Mouse (Mus musculus): Measurements from ENCODE around the gene Crip1. TPM values are rescaled to one million over a fixed set of nuclear protein-coding genes. Genes with fewer than 3 reads are reported as not detected.
A peak's percentile ranks its signal among the peaks of the same experiment; 100 is the strongest.

Gene Crip1
- total RNA-seq, 1 experiment from 2014 or later, result 222 TPM

DNA sequence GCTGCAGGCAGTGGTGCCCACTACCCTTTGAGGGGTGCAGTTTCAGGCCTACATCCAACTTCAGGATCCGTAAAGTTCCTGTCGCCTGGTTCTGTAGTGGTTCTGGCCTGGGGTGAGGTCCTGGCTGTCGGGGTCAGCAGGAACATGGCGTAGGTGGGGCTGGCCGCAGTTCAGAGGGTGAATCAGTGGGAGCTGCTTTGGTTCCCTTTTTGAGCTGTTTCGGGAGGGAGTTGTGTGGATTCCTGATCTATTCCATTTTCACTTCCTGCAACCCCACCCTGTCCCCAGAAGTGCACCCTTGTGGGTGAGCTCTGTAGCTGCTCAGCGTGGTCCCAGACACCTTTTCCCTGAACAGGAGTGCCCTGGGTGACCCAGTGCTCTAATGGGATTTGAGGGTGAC lies 7.9 kb downstream of the Crip1 start:
- no peak for ATAC-seq (replicated peaks in 1 of 2; ENCODE audit: insufficient read depth in 1 of 2, low FRiP score in 2 of 2, low TSS enrichment in 1 of 2, low read depth in 1 of 2, poor library complexity in 2 of 2, severe bottlenecking in 2 of 2)

DNA sequence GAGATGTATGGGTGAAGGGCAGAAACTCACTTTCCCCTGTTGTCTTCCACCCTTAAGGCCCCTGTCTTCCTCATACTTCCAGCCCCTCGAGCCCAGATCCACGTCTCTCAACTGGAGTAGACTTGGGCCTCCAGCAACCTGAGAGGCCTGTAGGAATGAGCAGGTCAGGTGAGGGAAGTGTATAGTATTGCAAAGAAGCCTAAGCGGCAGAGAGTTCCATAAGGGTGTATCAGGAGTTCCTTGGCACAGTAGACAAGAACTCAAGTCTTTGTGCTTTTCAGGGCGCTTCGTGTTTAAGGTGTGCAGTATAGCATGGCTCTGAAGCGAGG lies 8.6 kb downstream of the Crip1 start:
- ATAC-seq (replicated peaks in 1 of 2; ENCODE audit: insufficient read depth in 1 of 2, low FRiP score in 2 of 2, low TSS enrichment in 1 of 2, low read depth in 1 of 2, poor library complexity in 2 of 2, severe bottlenecking in 2 of 2), result no peak

DNA sequence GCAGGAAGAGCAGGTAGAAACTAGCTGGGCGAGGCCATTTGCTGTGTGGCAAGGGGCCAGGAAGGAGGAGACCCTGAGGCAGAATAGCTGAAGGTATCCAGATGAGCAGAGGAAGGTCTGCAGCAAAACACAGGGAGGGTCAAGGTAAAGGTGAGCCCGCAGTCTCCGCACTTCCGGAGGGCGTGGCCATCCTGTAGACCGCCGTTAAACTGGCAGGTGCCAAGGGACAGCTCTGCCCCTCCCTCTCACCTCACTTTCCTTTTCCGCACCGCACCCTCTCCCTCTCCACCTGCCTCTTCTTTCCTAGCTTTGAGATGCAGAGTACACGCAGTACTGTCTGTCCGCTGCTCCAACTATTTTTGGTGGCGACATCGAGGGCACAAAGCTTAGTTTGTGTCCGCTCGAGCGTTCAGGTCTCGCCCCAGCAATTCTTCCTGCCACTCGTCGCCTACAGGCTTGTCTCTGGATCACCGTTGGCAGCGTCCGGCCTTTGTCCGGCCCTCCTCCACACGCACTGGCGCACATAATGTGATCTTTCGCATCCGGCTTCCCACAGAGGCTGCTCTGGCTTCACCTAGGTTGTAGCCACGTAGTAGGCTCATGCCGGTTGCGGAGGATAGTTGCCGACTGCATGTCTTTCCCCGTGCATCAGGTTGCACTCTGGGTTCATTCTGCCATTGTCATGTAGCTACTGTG lies 9.1 kb downstream of the Crip1 start:
- peak in 1 of 2 experiments; percentile 3; a peak in 1 of 4 replicates for ATAC-seq (replicated peaks in 1 of 2; ENCODE audit: insufficient read depth in 1 of 2, low FRiP score in 2 of 2, low TSS enrichment in 1 of 2, low read depth in 1 of 2, poor library complexity in 2 of 2, severe bottlenecking in 2 of 2)

DNA sequence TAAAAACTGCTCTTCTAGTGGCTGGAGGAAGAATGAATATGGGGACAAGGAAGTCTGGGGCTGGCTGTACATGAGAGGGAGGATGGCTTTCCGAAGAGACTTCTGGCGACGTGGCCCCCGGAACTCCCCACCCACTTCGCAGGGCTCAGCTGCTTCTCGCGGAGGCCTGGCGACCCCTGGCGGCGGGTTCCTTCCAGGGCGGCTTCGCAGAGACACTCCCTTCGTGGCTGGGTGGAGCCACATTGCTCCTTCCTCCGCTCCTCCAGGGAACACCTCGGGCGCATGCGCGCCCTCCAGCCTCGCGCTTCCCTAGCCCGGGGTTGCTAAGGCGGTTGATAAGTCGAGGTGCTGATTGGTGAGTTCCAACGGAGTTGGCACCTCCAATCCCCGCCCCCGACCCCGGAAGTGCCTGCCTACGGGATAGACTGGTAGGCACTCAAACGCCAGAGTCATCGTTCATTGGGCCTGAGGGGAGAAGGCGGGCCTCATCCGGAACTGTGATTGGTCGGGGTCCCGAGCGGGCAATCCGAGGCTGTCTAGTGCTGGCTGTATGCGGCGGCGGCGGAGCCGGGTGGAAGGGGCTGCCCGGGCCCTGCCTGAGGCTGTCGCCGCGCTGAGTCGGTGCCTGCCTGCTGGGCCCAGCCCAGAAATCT lies 9.9 kb downstream of the Crip1 start, which contains the start of gene Tedc1:
Tedc1 (plus strand) TSS at position 535 of the 653 bp plus-strand sequence.
- peak; percentile 88 to 91 for ATAC-seq (replicated peaks in 1 of 2; ENCODE audit: insufficient read depth in 1 of 2, low FRiP score in 2 of 2, low TSS enrichment in 1 of 2, low read depth in 1 of 2, poor library complexity in 2 of 2, severe bottlenecking in 2 of 2)

DNA sequence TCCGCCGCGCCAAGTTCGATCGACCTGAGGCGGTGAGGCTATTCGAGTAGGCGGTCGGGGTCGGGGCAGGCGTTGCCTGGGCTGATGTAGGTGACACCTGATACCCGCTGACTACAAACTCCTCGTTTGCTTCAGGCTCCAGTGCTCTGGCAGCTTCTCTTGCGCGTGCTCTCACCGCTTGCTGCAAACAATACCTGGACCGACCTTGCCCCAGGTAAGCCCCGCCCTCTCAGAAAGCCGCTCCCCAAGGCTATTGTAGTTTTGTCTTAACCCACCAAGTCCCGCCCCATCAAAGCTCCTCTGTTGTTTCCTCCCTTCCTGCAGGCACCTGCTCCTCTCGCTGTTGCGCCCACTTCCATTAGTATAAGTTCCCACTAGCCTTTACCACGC lies 10.4 kb downstream of the Crip1 start:
- no peak for ATAC-seq (replicated peaks in 1 of 2; ENCODE audit: insufficient read depth in 1 of 2, low FRiP score in 2 of 2, low TSS enrichment in 1 of 2, low read depth in 1 of 2, poor library complexity in 2 of 2, severe bottlenecking in 2 of 2)

DNA sequence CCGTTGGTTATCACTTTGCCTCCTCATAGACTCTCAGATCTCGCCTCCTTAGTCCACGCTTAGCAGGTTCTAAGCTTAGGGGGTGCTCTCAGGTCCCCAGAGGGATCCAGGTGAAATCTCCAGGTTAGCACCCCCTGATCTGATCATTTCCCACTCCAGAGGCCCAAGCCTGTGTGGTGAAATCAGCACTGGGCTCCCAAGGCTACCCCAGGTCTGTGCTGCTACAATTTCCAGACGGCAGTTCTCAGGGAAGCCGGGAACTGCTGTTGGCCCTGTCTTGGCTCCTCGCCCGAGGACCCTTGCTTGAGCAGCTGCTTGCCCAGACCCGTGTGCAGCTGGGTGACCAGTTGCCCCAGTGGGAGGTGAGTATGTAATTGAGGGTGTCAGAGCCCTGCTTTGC lies 10.9 kb downstream of the Crip1 start:
- ATAC-seq (replicated peaks in 1 of 2; ENCODE audit: insufficient read depth in 1 of 2, low FRiP score in 2 of 2, low TSS enrichment in 1 of 2, low read depth in 1 of 2, poor library complexity in 2 of 2, severe bottlenecking in 2 of 2), result no peak

DNA sequence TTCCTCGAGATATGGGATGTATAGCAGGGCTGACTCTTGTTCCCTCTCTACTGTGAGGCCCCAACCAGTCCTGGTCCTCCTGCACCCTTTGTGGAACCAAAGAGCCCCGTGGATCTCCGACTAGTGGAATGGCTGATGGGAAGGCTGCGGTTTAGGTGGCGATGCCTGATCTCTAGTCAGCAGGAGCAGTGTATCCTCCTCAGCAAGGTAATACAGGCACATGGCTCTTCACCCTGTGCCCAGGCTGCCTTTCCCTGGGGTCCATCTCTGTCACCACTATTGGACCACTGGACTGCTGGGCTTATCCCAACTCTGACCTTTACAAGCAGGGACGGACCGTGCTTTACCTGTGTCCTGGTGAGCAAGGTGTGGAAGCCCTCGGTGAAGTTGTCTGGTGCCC lies 11.4 kb downstream of the Crip1 start:
- no peak for ATAC-seq (replicated peaks in 1 of 2; ENCODE audit: insufficient read depth in 1 of 2, low FRiP score in 2 of 2, low TSS enrichment in 1 of 2, low read depth in 1 of 2, poor library complexity in 2 of 2, severe bottlenecking in 2 of 2)

DNA sequence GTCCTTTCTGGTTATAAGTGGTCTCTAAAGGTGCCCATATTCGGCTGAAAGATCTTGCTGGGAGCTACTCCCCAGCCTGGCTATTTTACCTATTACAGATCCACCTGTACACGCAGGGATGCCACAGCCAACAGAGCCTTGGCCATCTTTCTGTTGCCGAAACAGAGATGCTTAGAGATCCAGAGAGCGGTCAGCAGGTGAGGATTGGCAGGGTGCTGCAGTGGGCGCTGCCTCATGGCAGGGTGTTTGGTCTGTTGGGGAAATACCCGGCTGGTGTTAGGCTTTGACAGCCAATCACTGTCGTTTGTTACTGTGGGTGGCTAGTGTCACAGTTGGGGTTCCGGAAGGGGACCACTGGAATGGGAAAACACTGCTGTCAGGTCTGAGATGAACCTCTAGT lies 11.9 kb downstream of the Crip1 start:
- ATAC-seq (replicated peaks in 1 of 2; ENCODE audit: insufficient read depth in 1 of 2, low FRiP score in 2 of 2, low TSS enrichment in 1 of 2, low read depth in 1 of 2, poor library complexity in 2 of 2, severe bottlenecking in 2 of 2), result no peak

DNA sequence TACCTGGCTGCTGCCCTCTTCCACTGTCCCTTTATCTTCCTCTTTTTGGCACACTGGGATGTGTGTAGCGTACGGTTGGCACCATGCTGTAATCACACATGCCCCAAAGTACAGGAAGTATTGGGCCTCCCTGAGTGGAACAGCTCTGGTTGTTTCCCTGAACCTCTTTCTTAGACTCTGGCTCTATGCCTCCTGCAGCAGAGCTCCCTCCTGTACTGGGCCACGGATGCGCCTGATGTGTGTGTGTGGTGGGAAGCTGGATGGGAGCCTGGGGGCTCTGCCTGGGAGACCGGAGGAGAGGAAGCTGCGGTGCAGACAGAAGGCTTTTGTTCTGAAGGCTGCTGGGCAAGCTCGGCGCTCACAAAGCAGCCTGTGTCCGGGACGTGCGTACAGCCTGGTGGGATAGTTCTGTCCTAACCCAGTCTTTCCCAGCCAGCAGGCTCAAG lies 17.5 kb downstream of the Crip1 start:
- peak; percentile 9 to 35; a peak in 2 of 4 replicates for ATAC-seq (replicated peaks in 1 of 2; ENCODE audit: insufficient read depth in 1 of 2, low FRiP score in 2 of 2, low TSS enrichment in 1 of 2, low read depth in 1 of 2, poor library complexity in 2 of 2, severe bottlenecking in 2 of 2)

DNA sequence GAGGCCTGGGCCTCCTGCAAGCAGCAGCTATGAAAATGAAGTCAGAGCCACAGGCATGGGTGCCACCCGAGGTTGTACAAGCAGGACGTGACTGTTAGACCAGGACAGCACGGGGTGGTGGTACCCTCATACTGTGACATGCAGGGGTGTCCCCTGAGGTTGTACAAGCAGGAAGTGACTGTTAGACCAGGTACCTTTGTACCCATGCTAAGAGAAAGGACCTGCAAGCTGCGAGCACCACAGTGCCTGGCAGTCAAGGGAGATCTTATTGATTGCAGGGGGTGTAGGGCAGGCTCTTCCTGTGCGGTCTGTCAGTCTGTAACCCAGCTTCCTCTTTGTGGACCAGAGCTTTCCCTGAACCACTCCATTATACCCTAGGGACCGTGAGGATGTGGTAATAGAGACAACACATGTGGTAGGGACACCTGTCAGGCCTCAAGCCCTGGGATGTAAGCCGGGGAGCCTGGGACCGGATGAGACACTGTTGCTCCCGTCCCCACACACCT lies 22.0 kb downstream of the Crip1 start:
- ATAC-seq (replicated peaks in 1 of 2; ENCODE audit: insufficient read depth in 1 of 2, low FRiP score in 2 of 2, low TSS enrichment in 1 of 2, low read depth in 1 of 2, poor library complexity in 2 of 2, severe bottlenecking in 2 of 2), result peak; percentile 93 to 97

DNA sequence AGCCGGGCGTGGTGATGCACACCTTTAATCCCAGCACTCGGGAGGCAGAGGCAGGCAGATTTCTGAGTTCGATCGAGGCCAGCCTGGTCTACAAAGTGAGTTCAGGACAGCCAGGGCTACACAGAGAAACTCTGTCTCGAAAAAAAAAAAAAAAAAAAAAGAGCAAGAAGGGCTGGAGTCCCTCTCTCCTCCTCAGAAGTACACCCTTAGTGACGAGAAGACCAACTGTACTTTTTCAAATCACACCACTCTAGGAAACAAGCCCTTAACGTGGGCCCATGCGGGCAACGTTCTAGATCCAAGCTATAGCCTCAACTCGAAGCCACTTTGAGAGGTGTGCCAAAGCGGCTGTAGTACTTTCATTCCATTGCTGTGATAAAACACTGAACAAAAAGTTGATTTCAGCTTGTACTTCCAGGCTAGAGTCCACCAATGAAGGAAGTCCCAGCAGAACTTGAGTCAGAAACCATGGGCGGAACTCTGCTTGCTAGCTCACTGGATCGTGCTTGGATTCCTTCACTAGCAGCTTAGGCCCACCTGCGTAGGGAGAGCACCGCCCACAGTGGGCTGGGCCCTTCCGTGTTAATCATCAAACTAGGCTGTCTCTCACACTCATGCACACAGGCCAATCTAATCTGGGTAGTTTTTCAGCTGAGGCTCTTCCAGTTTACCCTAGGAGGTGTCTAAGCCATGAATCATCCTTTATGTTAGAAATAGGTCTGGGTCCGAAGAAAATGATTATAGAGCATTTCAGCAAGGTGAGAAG lies 31.0 kb downstream of the Crip1 start:
- ATAC-seq (replicated peaks in 1 of 2; ENCODE audit: insufficient read depth in 1 of 2, low FRiP score in 2 of 2, low TSS enrichment in 1 of 2, low read depth in 1 of 2, poor library complexity in 2 of 2, severe bottlenecking in 2 of 2), result no peak

DNA sequence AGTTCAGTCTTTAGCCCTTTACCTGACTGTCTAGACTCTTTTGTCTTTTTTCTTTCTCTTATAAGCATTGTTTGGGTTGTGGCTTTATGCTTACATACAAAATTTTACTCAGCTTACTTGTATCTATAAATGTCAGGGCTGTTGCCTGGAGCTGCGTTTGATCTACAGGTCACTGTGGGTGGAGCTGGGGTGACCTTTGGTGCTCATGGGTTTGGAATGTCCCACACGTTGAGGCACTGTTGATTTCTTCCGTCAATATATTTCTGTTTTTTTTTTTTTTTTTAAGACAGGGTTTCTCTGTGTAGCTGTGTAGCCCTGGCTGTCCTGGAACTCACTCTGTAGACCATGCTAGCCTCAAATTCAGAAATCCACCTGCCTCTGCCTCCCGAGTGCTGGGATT lies 34.9 kb downstream of the Crip1 start:
- ATAC-seq (replicated peaks in 1 of 2; ENCODE audit: insufficient read depth in 1 of 2, low FRiP score in 2 of 2, low TSS enrichment in 1 of 2, low read depth in 1 of 2, poor library complexity in 2 of 2, severe bottlenecking in 2 of 2), result no peak

DNA sequence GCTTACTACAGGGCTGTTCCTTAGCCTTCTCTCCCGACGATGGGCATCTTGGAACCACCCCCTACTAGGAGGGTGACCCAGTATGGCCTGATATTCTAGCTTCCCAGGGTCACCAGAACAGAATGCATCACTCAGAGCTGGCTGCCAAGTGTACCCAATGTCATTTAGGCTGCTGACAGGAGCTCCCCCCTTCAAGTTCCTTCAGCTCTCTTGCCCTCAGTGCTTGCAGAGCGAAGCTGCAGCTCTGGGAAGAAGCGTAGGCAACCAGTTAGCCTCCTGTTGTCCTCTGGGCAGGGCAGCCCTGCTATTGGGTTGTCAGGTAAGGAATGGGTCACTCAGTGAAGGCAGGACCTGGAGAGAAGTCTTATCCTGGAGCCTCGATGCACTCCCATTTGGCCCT lies 38.8 kb downstream of the Crip1 start:
- no peak for ATAC-seq (replicated peaks in 1 of 2; ENCODE audit: insufficient read depth in 1 of 2, low FRiP score in 2 of 2, low TSS enrichment in 1 of 2, low read depth in 1 of 2, poor library complexity in 2 of 2, severe bottlenecking in 2 of 2)

DNA sequence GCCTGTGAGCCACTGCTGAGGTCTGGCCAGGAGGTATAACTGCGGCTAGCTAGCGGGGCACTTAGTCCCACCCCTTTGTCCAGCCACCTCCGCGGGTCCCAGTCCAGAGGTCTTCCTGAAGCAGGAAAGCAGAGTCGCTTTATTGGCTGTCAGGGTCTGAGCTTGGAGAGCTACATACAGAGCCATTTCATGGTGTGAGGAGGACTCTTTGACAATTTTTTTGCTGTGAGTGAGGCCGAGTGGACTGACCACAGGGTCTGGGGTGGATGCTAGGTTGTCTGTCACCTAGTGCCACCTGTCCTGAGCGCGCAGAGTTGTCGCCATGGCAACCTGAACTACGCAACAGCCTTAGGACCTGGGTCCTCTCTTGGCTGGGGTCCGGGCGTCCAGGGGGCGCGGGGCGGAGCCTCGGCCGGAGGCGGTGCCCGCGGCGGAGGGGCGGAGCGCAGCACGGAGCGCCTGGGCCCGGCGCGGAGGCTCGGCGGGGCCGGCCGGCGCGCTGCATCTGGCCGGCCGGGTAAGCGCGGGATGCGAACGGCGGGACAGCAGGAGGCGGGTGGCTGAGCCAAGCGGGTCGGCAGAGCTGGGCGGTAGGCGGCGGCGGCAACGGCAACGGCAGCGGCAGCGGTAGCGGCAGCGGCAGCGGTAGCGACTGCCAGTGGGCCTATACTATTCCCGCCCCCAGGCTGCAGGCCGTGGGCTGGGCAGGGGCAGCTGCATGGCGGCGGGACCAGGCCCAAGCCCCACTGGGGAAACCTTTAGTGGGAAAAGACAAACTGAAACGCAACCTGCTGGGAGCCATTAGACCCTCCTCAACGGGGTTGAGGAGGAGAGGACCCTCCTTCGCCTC lies 39.6 kb downstream of the Crip1 start, which contains the start of gene Tmem121:
Tmem121 (plus strand) TSS at position 489 of the 850 bp plus-strand sequence.
- no peak for ATAC-seq (replicated peaks in 1 of 2; ENCODE audit: insufficient read depth in 1 of 2, low FRiP score in 2 of 2, low TSS enrichment in 1 of 2, low read depth in 1 of 2, poor library complexity in 2 of 2, severe bottlenecking in 2 of 2)

DNA sequence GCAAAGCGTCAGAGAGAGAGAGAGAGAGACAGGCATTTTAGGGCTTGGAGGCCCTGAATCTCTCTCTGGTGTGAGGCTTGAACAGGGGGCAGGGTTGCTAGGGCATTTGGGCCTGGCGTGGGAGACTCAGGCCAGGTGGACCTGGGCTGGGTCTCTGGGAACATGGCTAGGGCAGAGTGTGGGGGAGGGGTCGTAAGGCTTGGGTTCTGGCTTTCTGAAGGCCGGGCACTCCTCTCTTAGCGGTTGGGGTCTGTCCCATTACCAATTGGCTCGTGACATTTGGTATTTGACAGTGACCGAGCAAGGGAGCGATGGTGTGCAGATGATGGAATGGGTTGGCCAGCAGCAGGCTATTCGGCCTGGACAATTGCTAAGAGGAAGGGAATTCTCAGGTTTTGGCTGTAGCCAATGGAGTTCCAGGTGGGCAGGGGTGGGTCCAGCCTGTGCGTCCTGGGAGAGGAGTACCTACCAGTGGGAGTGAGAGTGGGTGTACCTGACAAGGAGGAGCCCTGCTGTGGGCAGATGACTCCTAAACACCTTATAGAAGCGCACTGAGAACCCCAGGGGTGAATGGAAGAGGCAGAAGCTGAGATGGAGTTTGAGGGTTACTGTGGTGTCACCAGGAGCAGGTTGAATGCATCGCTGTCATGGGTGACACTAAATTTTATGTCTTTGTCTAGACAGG lies 40.4 kb downstream of the Crip1 start:
- ATAC-seq (replicated peaks in 1 of 2; ENCODE audit: insufficient read depth in 1 of 2, low FRiP score in 2 of 2, low TSS enrichment in 1 of 2, low read depth in 1 of 2, poor library complexity in 2 of 2, severe bottlenecking in 2 of 2), result no peak

DNA sequence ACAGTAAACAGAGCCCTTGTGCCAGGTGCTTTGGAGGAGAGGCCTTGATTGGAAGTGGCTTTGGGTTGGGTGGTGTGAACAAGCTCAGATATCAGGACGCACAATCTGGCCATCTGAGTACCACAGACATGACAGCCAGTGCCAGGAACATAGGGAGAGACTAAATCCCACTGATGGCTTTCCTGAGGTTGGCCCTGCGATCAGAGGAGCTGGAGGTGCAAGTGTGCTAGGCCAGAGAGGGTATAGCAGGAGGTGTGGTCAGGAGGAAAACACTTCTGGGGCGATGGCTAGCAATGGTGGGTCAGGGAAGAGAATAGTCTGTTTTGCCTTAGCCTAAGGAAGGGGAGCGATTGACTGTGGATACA lies 40.9 kb downstream of the Crip1 start:
- ATAC-seq (replicated peaks in 1 of 2; ENCODE audit: insufficient read depth in 1 of 2, low FRiP score in 2 of 2, low TSS enrichment in 1 of 2, low read depth in 1 of 2, poor library complexity in 2 of 2, severe bottlenecking in 2 of 2), result no peak
